Mouse (Mus musculus) brain, embryonic 14.5 days (tissue): ENCODE results near the gene Wwc1.

Experiments
- CTCF ChIP-seq: fragments of 200-500 bp; IDR thresholded peaks from 2 replicates; pipeline ENCODE4 v1.5.1; 2012; ENCODE audit warnings: inconsistent platforms, mild to moderate bottlenecking, moderate library complexity, borderline replicate concordance; ENCODE audit not compliant: insufficient read depth, insufficient read length; ENCODE audit errors: extremely low read depth
- POLR2A ChIP-seq: fragments of 200-500 bp; IDR thresholded peaks from 2 replicates; pipeline ENCODE4 v1.6.1; 2012; ENCODE audit warnings: mild to moderate bottlenecking, inconsistent platforms, borderline replicate concordance; ENCODE audit not compliant: poor library complexity, insufficient read depth, insufficient read length, severe bottlenecking; ENCODE audit errors: extremely low read depth

- TF ChIP-seq CTCF (no peak), POLR2A (no peak)
Observed at GRCm38 (mm10) chr11:35951058-35951726, 29.1 kb downstream of the Wwc1 start.
